Comparison of ENCODE assay signal across 17 mouse cellular contexts in genomic region chr11:35950466-35950865, GRCm38 (mm10). TPM values are rescaled to one million over a fixed set of nuclear protein-coding genes. Genes with fewer than 3 reads are reported as not detected.
A peak's percentile ranks its signal among the peaks of the same experiment; 100 is the strongest.
DNase-seq lines count a peak whose midpoint lies in the region; ATAC-seq and TF ChIP-seq lines count a peak whose summit lies in the region.
"Had no signal": no experiment of that assay in that cellular context is flagged by ENCODE, and none has a peak within 500 bp of the region (broad histone marks: within the 10 kb centered on the region; RNA-seq: fewer than 3 reads in every experiment).

No protein-coding gene starts in this region.

- no peaks in the 10 kb centered on the region for H3K27me3 ChIP-seq in kidney, embryonic 16.5 days (ENCODE audit: insufficient read depth, low read length)
- H3K27me3 ChIP-seq in midbrain, embryonic 11.5 days (ENCODE audit: control insufficient read depth, insufficient read depth, low read length): no peaks in the 10 kb centered on the region
- no peaks in the 10 kb centered on the region for H3K27me3 ChIP-seq in midbrain, postnatal 0 days (ENCODE audit: insufficient read depth, low read length)
- H3K27me3 ChIP-seq in liver, embryonic 12.5 days (replicated peaks): no peaks in the 10 kb centered on the region
- no peaks in the 10 kb centered on the region for H3K27me3 ChIP-seq in stomach, postnatal 0 days (ENCODE audit: control insufficient read depth, insufficient read depth, low read length)
- H3K27me3 ChIP-seq: embryonic facial prominence, embryonic 13.5 days; hindbrain, embryonic 13.5 days had no signal

- peaks cover 57% of the 10 kb centered on the region for H3K4me1 ChIP-seq in kidney, embryonic 16.5 days (ENCODE audit: insufficient read depth, low read length)
- H3K4me1 ChIP-seq in midbrain, embryonic 11.5 days (ENCODE audit: control insufficient read depth, insufficient read depth, low read length): peaks cover 10% of the 10 kb centered on the region; the same call in 1 of the 2 replicates
- no peaks in the 10 kb centered on the region for H3K4me1 ChIP-seq in midbrain, postnatal 0 days (ENCODE audit: insufficient read depth, low read length)
- peaks cover 26% of the 10 kb centered on the region for H3K4me1 ChIP-seq in liver, embryonic 12.5 days
- peaks cover 4% of the 10 kb centered on the region; the same call in 1 of the 2 replicates for H3K4me1 ChIP-seq in stomach, postnatal 0 days (replicated peaks; ENCODE audit: control insufficient read depth, insufficient read depth)

- no peak overlapping the region for H3K4me2 ChIP-seq in kidney, embryonic 16.5 days (replicated peaks; ENCODE audit: low read depth, low read length)
- no peak overlapping the region for H3K4me2 ChIP-seq in midbrain, embryonic 11.5 days
- no peak overlapping the region for H3K4me2 ChIP-seq in midbrain, postnatal 0 days (ENCODE audit: low read depth, low read length, poor library complexity, severe bottlenecking)
- no peak overlapping the region for H3K4me2 ChIP-seq in liver, embryonic 12.5 days
- no peak overlapping the region for H3K4me2 ChIP-seq in stomach, postnatal 0 days (replicated peaks; ENCODE audit: low read depth)
- H3K4me2 ChIP-seq: embryonic facial prominence, embryonic 13.5 days; hindbrain, embryonic 13.5 days had no signal

- H3K9ac ChIP-seq in kidney, embryonic 16.5 days (replicated peaks; ENCODE audit: low read length): no peak overlapping the region
- no peak overlapping the region for H3K9ac ChIP-seq in midbrain, embryonic 11.5 days (ENCODE audit: low read length)
- H3K9ac ChIP-seq in midbrain, postnatal 0 days (replicated peaks; ENCODE audit: low read length, poor library complexity, severe bottlenecking): no peak overlapping the region
- H3K9ac ChIP-seq in liver, embryonic 12.5 days: no peak overlapping the region
- no peak overlapping the region for H3K9ac ChIP-seq in stomach, postnatal 0 days (ENCODE audit: low read length)
- H3K9ac ChIP-seq: embryonic facial prominence, embryonic 13.5 days; hindbrain, embryonic 13.5 days had no signal

- DNase-seq in kidney, postnatal 4 days: no peak
- DNase-seq in midbrain, embryonic 11.5 days (ENCODE audit: low spot score, missing footprints): peak; percentile 54
- DNase-seq in midbrain, postnatal 0 days (ENCODE audit: low spot score): no peak
- peak; percentile 22 for DNase-seq in stomach, postnatal 0 days (ENCODE audit: low spot score)
- DNase-seq in gastrocnemius, postnatal 4 days (ENCODE audit: low spot score in 2 of 2): no peak
- no peak for DNase-seq in urinary bladder, adult 2 months (ENCODE audit: low spot score)
- DNase-seq: cerebellum, adult 8-10 months; gastrocnemius, postnatal 10 days; kidney, adult 18-20 months; midbrain, embryonic 14.5 days; right cerebral cortex, adult 18-20 months; thymus, postnatal 25 days had no signal

- no peak for TF ChIP-seq CTCF in midbrain, postnatal 0 days (IDR thresholded peaks at IDR 0.05)
- no peak for TF ChIP-seq CTCF in stomach, postnatal 0 days (IDR thresholded peaks at IDR 0.05; ENCODE audit: low read depth)

- TF ChIP-seq EP300 in stomach, postnatal 0 days (optimal IDR thresholded peaks at IDR 0.05): no peak

- H3K4me3 ChIP-seq in kidney, embryonic 16.5 days (ENCODE audit: low read length): no peak overlapping the region
- H3K4me3 ChIP-seq in midbrain, embryonic 11.5 days (ENCODE audit: low read depth, low read length): no peak overlapping the region
- H3K4me3 ChIP-seq in midbrain, postnatal 0 days (ENCODE audit: low read depth, low read length): no peak overlapping the region
- no peak overlapping the region for H3K4me3 ChIP-seq in liver, embryonic 12.5 days
- no peak overlapping the region for H3K4me3 ChIP-seq in stomach, postnatal 0 days (ENCODE audit: low read depth, low read length)
- H3K4me3 ChIP-seq: embryonic facial prominence, embryonic 13.5 days; hindbrain, embryonic 13.5 days; limb, embryonic 10.5 days had no signal

- no peaks in the 10 kb centered on the region for H3K9me3 ChIP-seq in kidney, embryonic 16.5 days (ENCODE audit: low read length)
- H3K9me3 ChIP-seq in midbrain, embryonic 11.5 days (ENCODE audit: control insufficient read depth, low read length): no peaks in the 10 kb centered on the region
- H3K9me3 ChIP-seq in midbrain, postnatal 0 days (ENCODE audit: low read length): no peaks in the 10 kb centered on the region
- H3K9me3 ChIP-seq in liver, embryonic 12.5 days (replicated peaks): no peaks in the 10 kb centered on the region
- no peaks in the 10 kb centered on the region for H3K9me3 ChIP-seq in stomach, postnatal 0 days (ENCODE audit: control insufficient read depth, low read length)
- H3K9me3 ChIP-seq: embryonic facial prominence, embryonic 13.5 days; hindbrain, embryonic 13.5 days; limb, embryonic 10.5 days had no signal

- H3K36me3 ChIP-seq in kidney, embryonic 16.5 days (ENCODE audit: insufficient read depth, low read length): no peaks in the 10 kb centered on the region
- H3K36me3 ChIP-seq in midbrain, embryonic 11.5 days (ENCODE audit: control insufficient read depth, insufficient read depth, low read length): no peaks in the 10 kb centered on the region
- H3K36me3 ChIP-seq in midbrain, postnatal 0 days (ENCODE audit: insufficient read depth, low read length): no peaks in the 10 kb centered on the region
- no peaks in the 10 kb centered on the region for H3K36me3 ChIP-seq in liver, embryonic 12.5 days
- no peaks in the 10 kb centered on the region for H3K36me3 ChIP-seq in stomach, postnatal 0 days (ENCODE audit: control insufficient read depth, insufficient read depth, low read length)
- H3K36me3 ChIP-seq: embryonic facial prominence, embryonic 13.5 days; hindbrain, embryonic 13.5 days; limb, embryonic 10.5 days had no signal

- WGBS in kidney, embryonic 16.5 days: 62% methylated on average over 7 of the region's 7 CpGs
- 88% methylated on average over 7 of the region's 7 CpGs for WGBS in midbrain, embryonic 11.5 days
- 77% methylated on average over 7 of the region's 7 CpGs for WGBS in midbrain, postnatal 0 days
- 60% methylated on average over 7 of the region's 7 CpGs for WGBS in liver, embryonic 12.5 days (ENCODE audit: insufficient replicate concordance)
- WGBS in stomach, postnatal 0 days: 42% methylated on average over 7 of the region's 7 CpGs

- H3K27ac ChIP-seq in kidney, embryonic 16.5 days (ENCODE audit: low read length): peak overlapping the region; percentile 85
- H3K27ac ChIP-seq in midbrain, embryonic 11.5 days (ENCODE audit: low read depth, low read length): no peak overlapping the region
- no peak overlapping the region for H3K27ac ChIP-seq in midbrain, postnatal 0 days (ENCODE audit: low read depth, low read length)
- H3K27ac ChIP-seq in liver, embryonic 12.5 days: peak overlapping the region; percentile 74
- peak overlapping the region; percentile 74 for H3K27ac ChIP-seq in stomach, postnatal 0 days (replicated peaks)
- H3K27ac ChIP-seq: embryonic facial prominence, embryonic 13.5 days; hindbrain, embryonic 13.5 days; limb, embryonic 10.5 days had no signal

- no peak for ATAC-seq in kidney, embryonic 16.5 days (ENCODE audit: low FRiP score, low TSS enrichment)
- no peak for ATAC-seq in midbrain, embryonic 11.5 days (ENCODE audit: low FRiP score)
- no peak for ATAC-seq in midbrain, postnatal 0 days (ENCODE audit: low FRiP score)
- ATAC-seq in liver, embryonic 12.5 days: no peak
- 0 out of 2 replicates have a peak, but pooled peaks have one; percentile 40 for ATAC-seq in stomach, postnatal 0 days (ENCODE audit: low FRiP score, low TSS enrichment)

RNA-seq across cellular contexts. Expression of gene Wwc1, which starts 29.9 kb away (rescaled TPM):
- 5.9 and 8.3 TPM in 2 replicates for polyA plus RNA-seq in kidney, embryonic 16.5 days (2015; fragmentation: Nextera tagmentation; extraction: Ambion mirVana)
- polyA plus RNA-seq in midbrain, embryonic 11.5 days (2014; fragmentation: Nextera tagmentation; extraction: Ambion mirVana): 6.4 and 8.5 TPM in 2 replicates
- total RNA-seq in midbrain, postnatal 0 days (2014; rRNA removed): 11.9 and 15.4 TPM in 2 replicates
- 8.0 and 9.2 TPM in 2 replicates for polyA plus RNA-seq in midbrain, postnatal 0 days (2015; fragmentation: Nextera tagmentation; extraction: Ambion mirVana)
- 3.0 and 3.1 TPM in 2 replicates for polyA plus RNA-seq in liver, embryonic 12.5 days (2016; fragmentation: Nextera tagmentation; extraction: Ambion mirVana)
- 7.8 and 9.0 TPM in 2 replicates for polyA plus RNA-seq in stomach, postnatal 0 days (2015; fragmentation: Nextera tagmentation; extraction: Ambion mirVana)
- total RNA-seq in gastrocnemius, postnatal 4 days (2021): 1 to 10 TPM; 1.3 to 2.3 TPM
- polyA plus RNA-seq in urinary bladder, adult 2 months (2012; rRNA removed): 33.7 and 34.0 TPM in 2 replicates

Comparison
In these comparisons a context has a peak if more than half of its experiments do, and no peak if none do; other contexts are left out.
1. DNase-seq: peak in midbrain, embryonic 11.5 days (single experiment) and stomach, postnatal 0 days (single experiment); none in kidney, postnatal 4 days (0 of 2), midbrain, postnatal 0 days (single experiment), gastrocnemius, postnatal 4 days (0 of 2) and urinary bladder, adult 2 months (single experiment).
2. H3K27ac ChIP-seq: peak in kidney, embryonic 16.5 days (single experiment), liver, embryonic 12.5 days (single experiment) and stomach, postnatal 0 days (single experiment); none in midbrain, embryonic 11.5 days (single experiment) and midbrain, postnatal 0 days (single experiment).